17 mouse cellular contexts compared by ENCODE assay signal in the genomic region with DNA sequence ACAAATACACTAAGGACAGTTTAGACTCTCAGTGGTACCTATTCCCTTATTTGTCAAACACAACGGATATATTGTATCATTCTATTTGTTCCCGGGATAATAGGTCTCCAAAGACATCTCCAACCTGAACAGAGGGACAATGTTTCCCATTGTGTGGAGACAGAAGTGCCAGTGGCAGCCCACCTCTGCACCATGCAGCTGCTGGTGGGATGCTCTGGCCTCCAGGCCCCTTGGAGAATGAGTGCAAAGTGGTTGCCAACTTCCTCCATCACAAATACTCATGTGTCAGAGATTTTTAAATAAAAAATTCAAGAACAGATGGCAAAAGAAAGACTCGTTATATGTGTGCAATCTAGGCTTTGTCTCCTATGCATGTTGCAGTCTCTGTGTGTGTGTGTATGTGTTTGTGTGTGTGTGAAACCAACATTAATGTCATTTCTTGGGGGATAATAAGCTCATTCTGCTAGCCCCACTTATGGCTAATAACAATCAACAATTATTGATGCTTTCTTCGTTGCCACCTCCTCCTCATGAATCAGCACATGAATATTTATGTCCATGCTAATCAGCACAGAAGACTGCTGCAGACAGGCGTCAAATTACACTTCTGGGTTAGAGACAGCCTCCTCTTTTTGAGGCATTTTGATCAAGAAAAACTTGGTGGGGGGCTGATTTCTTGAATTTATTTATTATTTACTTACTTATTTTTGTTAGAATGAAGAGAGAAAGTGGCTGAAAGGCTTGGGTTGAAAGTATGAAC. TPM values are rescaled to one million over a fixed set of nuclear protein-coding genes. Genes with fewer than 3 reads are reported as not detected.
DNase-seq lines count a peak whose midpoint lies in the region; ATAC-seq and TF ChIP-seq lines count a peak whose summit lies in the region.
"Had no signal": no experiment of that assay in that cellular context is flagged by ENCODE, and none has a peak within 500 bp of the region (broad histone marks: within the 10 kb centered on the region; RNA-seq: fewer than 3 reads in every experiment).

No protein-coding gene starts in this region.

- no peaks in the 10 kb centered on the region for H3K36me3 ChIP-seq in midbrain, embryonic 11.5 days (ENCODE audit: control insufficient read depth, insufficient read depth, low read length)
- H3K36me3 ChIP-seq in midbrain, embryonic 10.5 days = no peaks in the 10 kb centered on the region
- H3K36me3 ChIP-seq in forebrain, embryonic 10.5 days (replicated peaks) = no peaks in the 10 kb centered on the region
- no peaks in the 10 kb centered on the region for H3K36me3 ChIP-seq in hindbrain, embryonic 11.5 days (ENCODE audit: control insufficient read depth, insufficient read depth, low read length)
- H3K36me3 ChIP-seq in midbrain, embryonic 15.5 days (replicated peaks) = no peaks in the 10 kb centered on the region
- H3K36me3 ChIP-seq: embryonic facial prominence, embryonic 15.5 days; heart, embryonic 15.5 days; limb, embryonic 12.5 days had no signal

- 0 out of 2 replicates have a peak, but pooled peaks cover 2% of the 10 kb centered on the region for H3K4me1 ChIP-seq in midbrain, embryonic 11.5 days (ENCODE audit: control insufficient read depth, insufficient read depth, low read length)
- H3K4me1 ChIP-seq in midbrain, embryonic 10.5 days = peaks cover 21% of the 10 kb centered on the region
- peaks cover 45% of the 10 kb centered on the region for H3K4me1 ChIP-seq in forebrain, embryonic 10.5 days
- 0 out of 2 replicates have a peak, but pooled peaks cover 2% of the 10 kb centered on the region for H3K4me1 ChIP-seq in hindbrain, embryonic 11.5 days (replicated peaks; ENCODE audit: control insufficient read depth, insufficient read depth, low read length)
- H3K4me1 ChIP-seq in midbrain, embryonic 15.5 days = 0 out of 2 replicates have a peak, but pooled peaks cover 7% of the 10 kb centered on the region
- H3K4me1 ChIP-seq in lung, adult 2 months (ENCODE audit: control insufficient read depth, insufficient read depth, low read length) = no peaks in the 10 kb centered on the region

- ATAC-seq in midbrain, embryonic 11.5 days (ENCODE audit: low FRiP score) = peak; percentile 59; the same call in 1 of the 2 replicates
- peak; percentile 64 for ATAC-seq in hindbrain, embryonic 11.5 days (ENCODE audit: low FRiP score)
- peak; percentile 52; the same call in 1 of the 2 replicates for ATAC-seq in midbrain, embryonic 15.5 days (replicated peaks)

- H3K9me3 ChIP-seq in midbrain, embryonic 11.5 days (ENCODE audit: control insufficient read depth, low read length) = no peaks in the 10 kb centered on the region
- H3K9me3 ChIP-seq in midbrain, embryonic 10.5 days (replicated peaks) = no peaks in the 10 kb centered on the region
- no peaks in the 10 kb centered on the region for H3K9me3 ChIP-seq in forebrain, embryonic 10.5 days
- H3K9me3 ChIP-seq in hindbrain, embryonic 11.5 days (ENCODE audit: control insufficient read depth, low read length) = no peaks in the 10 kb centered on the region
- H3K9me3 ChIP-seq in midbrain, embryonic 15.5 days = no peaks in the 10 kb centered on the region
- H3K9me3 ChIP-seq: embryonic facial prominence, embryonic 15.5 days; heart, embryonic 15.5 days; limb, embryonic 12.5 days had no signal

- no peak overlapping the region for H3K4me3 ChIP-seq in midbrain, embryonic 11.5 days (ENCODE audit: low read depth, low read length)
- H3K4me3 ChIP-seq in midbrain, embryonic 10.5 days = no peak overlapping the region
- H3K4me3 ChIP-seq in forebrain, embryonic 10.5 days = no peak overlapping the region
- no peak overlapping the region for H3K4me3 ChIP-seq in hindbrain, embryonic 11.5 days (ENCODE audit: low read depth, low read length)
- H3K4me3 ChIP-seq in midbrain, embryonic 15.5 days = no peak overlapping the region
- no peak overlapping the region for H3K4me3 ChIP-seq in lung, adult 2 months (replicated peaks; ENCODE audit: extremely low read depth, low read depth, low read length)
- H3K4me3 ChIP-seq: embryonic facial prominence, embryonic 15.5 days; heart, embryonic 15.5 days; limb, embryonic 12.5 days had no signal

- no peak overlapping the region for H3K4me2 ChIP-seq in midbrain, embryonic 11.5 days
- no peak overlapping the region for H3K4me2 ChIP-seq in hindbrain, embryonic 11.5 days (replicated peaks; ENCODE audit: low read depth, low read length)
- no peak overlapping the region for H3K4me2 ChIP-seq in midbrain, embryonic 15.5 days
- H3K4me2 ChIP-seq: embryonic facial prominence, embryonic 15.5 days; heart, embryonic 15.5 days; limb, embryonic 12.5 days had no signal

- H3K9ac ChIP-seq in midbrain, embryonic 11.5 days (ENCODE audit: low read length) = no peak overlapping the region
- no peak overlapping the region for H3K9ac ChIP-seq in hindbrain, embryonic 11.5 days (ENCODE audit: low read depth, low read length)
- H3K9ac ChIP-seq in midbrain, embryonic 15.5 days = no peak overlapping the region
- H3K9ac ChIP-seq: embryonic facial prominence, embryonic 15.5 days; heart, embryonic 15.5 days; limb, embryonic 12.5 days; liver, embryonic 14.5 days had no signal

- WGBS in midbrain, embryonic 11.5 days = 59% methylated on average over 5 of the region's 5 CpGs
- WGBS in midbrain, embryonic 10.5 days = 77% methylated on average over 5 of the region's 5 CpGs
- 67% methylated on average over 5 of the region's 5 CpGs for WGBS in forebrain, embryonic 10.5 days
- 51% methylated on average over 5 of the region's 5 CpGs for WGBS in hindbrain, embryonic 11.5 days
- WGBS in midbrain, embryonic 15.5 days = 26% methylated on average over 5 of the region's 5 CpGs
- WGBS in lung, adult 2 months = 84% methylated on average over 5 of the region's 5 CpGs

- TF ChIP-seq POLR2A in lung, adult 2 months (IDR thresholded peaks at IDR 0.05; ENCODE audit: borderline replicate concordance, extremely low read depth, low read depth, low read length) = no peak

- no peak for DNase-seq in midbrain, embryonic 11.5 days (ENCODE audit: low spot score, missing footprints)
- DNase-seq in midbrain, embryonic 10.5 days (ENCODE audit: low spot score) = no peak
- DNase-seq in forebrain, embryonic 10.5 days (ENCODE audit: extremely low spot score, low spot score) = no peak
- DNase-seq in hindbrain, embryonic 11.5 days (ENCODE audit: low spot score) = peak; percentile 16
- no peak for DNase-seq in frontal cortex, adult 2 months (ENCODE audit: extremely low spot score in 1 of 2, low spot score in 1 of 2)
- DNase-seq in lung, adult 2 months = no peak
- DNase-seq: adrenal gland, adult 8-10 months; cerebellum, adult 8-10 months; kidney, adult 8-10 months; kidney, postnatal 4 days; lung, postnatal 14 days had no signal

- no peaks in the 10 kb centered on the region for H3K27me3 ChIP-seq in midbrain, embryonic 11.5 days (ENCODE audit: control insufficient read depth, insufficient read depth, low read length)
- no peaks in the 10 kb centered on the region for H3K27me3 ChIP-seq in midbrain, embryonic 10.5 days (ENCODE audit: low read depth, poor library complexity, severe bottlenecking)
- no peaks in the 10 kb centered on the region; the same call in 1 of the 2 replicates for H3K27me3 ChIP-seq in forebrain, embryonic 10.5 days (ENCODE audit: poor library complexity, severe bottlenecking)
- H3K27me3 ChIP-seq in hindbrain, embryonic 11.5 days (ENCODE audit: control insufficient read depth, insufficient read depth, low read length) = no peaks in the 10 kb centered on the region
- no peaks in the 10 kb centered on the region for H3K27me3 ChIP-seq in midbrain, embryonic 15.5 days (replicated peaks)
- H3K27me3 ChIP-seq: embryonic facial prominence, embryonic 15.5 days; limb, embryonic 12.5 days had no signal

- TF ChIP-seq CTCF in lung, adult 2 months (IDR thresholded peaks at IDR 0.05; ENCODE audit: insufficient read depth, low read length) = no peak

- no peak overlapping the region for H3K27ac ChIP-seq in midbrain, embryonic 11.5 days (ENCODE audit: low read depth, low read length)
- H3K27ac ChIP-seq in midbrain, embryonic 10.5 days (replicated peaks) = no peak overlapping the region
- H3K27ac ChIP-seq in forebrain, embryonic 10.5 days = peak overlapping the region; percentile 53; the same call in 1 of the 2 replicates
- no peak overlapping the region for H3K27ac ChIP-seq in hindbrain, embryonic 11.5 days (ENCODE audit: low read depth, low read length)
- peak overlapping the region; percentile 57 for H3K27ac ChIP-seq in midbrain, embryonic 15.5 days
- H3K27ac ChIP-seq: embryonic facial prominence, embryonic 15.5 days; heart, embryonic 15.5 days; limb, embryonic 12.5 days; liver, embryonic 14.5 days; stomach, postnatal 0 days had no signal

RNA-seq across cellular contexts. Expression of gene Pgm2, which starts 48.9 kb away (rescaled TPM):
- 22.8 and 29.3 TPM in 2 replicates for polyA plus RNA-seq in midbrain, embryonic 11.5 days (2014; fragmentation: Nextera tagmentation; extraction: Ambion mirVana)
- 24.9 and 25.1 TPM in 2 replicates for polyA plus RNA-seq in midbrain, embryonic 10.5 days (2016; fragmentation: Nextera tagmentation; extraction: Ambion mirVana)
- 25.8 and 27.0 TPM in 2 replicates for polyA plus RNA-seq in forebrain, embryonic 10.5 days (2016; fragmentation: Nextera tagmentation; extraction: Ambion mirVana)
- polyA plus RNA-seq in hindbrain, embryonic 11.5 days (2014; fragmentation: Nextera tagmentation; extraction: Ambion mirVana) = 27.8 and 28.2 TPM in 2 replicates
- polyA plus RNA-seq in midbrain, embryonic 15.5 days (2015; fragmentation: Nextera tagmentation; extraction: Ambion mirVana) = 17.3 and 17.7 TPM in 2 replicates
- polyA plus RNA-seq in frontal cortex, adult 2 months (2012; rRNA removed) = 8.3 and 9.2 TPM in 2 replicates
- 9.4 and 11.5 TPM in 2 replicates for polyA plus RNA-seq in lung, adult 2 months (2012; rRNA removed)

Comparison
In these comparisons a context has a peak if more than half of its experiments do, and no peak if none do; other contexts are left out.
1. H3K27ac ChIP-seq: peak in forebrain, embryonic 10.5 days (single experiment) and midbrain, embryonic 15.5 days (single experiment); none in midbrain, embryonic 11.5 days (single experiment), midbrain, embryonic 10.5 days (single experiment) and hindbrain, embryonic 11.5 days (single experiment).
2. Peak in every context shown above with its lines, with median percentiles within 50 percentile points of each other: ATAC-seq.